Mouse (Mus musculus) cerebellum, adult 8-10 months (tissue): ENCODE data around the gene Tnfrsf25.

Experiments used
- DNase-seq: peaks from one replicate; pipeline ENCODE4 v3.0.0; 2022

Tnfrsf25 gene

GRCm38 (mm10) chr4:152124361-152124961, 8.7 kb downstream of the Tnfrsf25 start:
- no peak for DNase-seq

GRCm38 (mm10) chr4:152125161-152126025, 9.7 kb downstream of the Tnfrsf25 start:
- peak; percentile 36 for DNase-seq

DNA sequence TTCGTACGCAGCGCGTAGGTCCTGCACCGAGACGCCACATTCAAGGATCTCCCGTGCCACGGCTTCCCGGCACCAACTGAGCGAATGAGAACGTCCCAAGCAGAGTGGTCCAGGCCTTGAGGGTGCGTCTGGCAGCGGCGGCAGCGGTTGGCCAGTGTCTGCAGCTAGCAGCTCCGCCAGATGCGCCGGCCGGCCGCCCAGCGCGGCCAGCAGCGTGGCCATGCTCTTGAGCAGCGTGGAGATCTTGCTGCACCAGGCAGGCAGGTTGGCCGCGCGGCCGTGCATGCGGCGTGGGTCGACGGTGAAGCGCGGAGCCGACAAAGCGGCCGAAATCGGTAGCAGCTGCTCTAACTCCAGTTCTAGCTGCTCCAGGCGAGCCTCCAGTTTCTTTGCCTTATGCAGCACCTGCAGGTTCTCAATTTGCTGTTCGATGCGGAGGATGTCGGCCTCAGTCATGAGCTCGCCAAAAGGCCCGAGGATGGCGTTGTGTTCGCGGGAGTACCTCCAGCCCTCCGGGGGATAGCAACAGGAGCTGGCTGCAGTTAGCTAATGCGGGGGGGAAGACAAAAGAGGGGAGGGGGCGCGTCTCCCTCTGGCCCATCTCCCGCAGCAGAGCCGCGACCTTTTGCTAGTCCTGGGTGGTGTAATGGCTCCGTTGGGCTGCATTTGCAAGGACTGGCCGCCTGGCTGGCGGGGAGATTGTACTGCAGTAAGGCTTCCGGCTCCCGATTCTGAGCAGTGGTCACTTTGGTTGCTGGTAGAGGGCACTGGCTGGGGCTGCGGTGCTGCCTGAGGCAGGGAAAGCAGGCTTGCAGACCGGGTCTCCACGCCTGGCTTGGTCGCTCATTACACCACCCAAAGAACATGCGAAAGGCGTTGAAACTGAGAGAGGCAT, 10.5 kb downstream of the Tnfrsf25 start:
- no peak for DNase-seq

DNA sequence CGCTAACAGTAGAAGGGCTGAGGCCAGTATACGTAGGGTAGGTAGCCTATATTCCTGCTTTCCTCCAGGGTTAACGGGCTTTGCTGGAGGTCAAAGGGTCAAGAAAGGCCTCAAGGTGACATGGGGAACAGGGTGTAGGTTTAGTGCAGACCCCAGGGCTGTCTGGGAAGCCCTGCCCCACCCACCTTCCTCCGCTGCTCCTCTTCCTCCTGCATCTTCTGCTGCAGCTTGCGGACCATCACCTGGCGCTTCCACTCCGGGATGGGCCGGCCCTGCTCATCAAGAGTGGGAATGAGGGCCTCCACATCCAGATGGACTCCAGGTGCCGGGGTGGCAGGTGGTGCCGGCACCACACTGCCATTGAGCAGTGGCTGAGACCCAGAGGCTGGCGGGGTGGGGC, 12.2 kb downstream of the Tnfrsf25 start:
- no peak for DNase-seq

DNA sequence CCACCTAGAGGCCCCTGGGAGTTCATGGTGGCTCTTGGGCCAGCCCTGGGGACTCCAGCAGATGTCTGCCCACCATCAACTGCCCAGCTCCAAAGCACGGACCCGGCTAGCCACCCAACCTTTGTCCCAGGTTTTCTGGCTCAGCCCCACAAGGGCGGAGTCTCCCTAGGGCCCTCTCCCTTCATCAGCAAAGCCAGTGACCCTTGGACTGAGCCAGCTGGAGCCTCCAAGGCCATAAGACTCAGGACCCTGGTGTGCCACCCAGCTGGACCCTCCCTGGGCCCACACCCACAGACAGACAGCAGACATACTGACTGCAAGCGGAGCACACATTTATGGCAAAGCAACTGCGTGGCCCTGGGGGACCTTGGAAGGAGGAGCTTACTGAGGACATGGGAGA, 13.1 kb downstream of the Tnfrsf25 start:
- no peak for DNase-seq

GRCm38 (mm10) chr4:152129395-152129930, 13.7 kb downstream of the Tnfrsf25 start:
- no peak for DNase-seq

DNA sequence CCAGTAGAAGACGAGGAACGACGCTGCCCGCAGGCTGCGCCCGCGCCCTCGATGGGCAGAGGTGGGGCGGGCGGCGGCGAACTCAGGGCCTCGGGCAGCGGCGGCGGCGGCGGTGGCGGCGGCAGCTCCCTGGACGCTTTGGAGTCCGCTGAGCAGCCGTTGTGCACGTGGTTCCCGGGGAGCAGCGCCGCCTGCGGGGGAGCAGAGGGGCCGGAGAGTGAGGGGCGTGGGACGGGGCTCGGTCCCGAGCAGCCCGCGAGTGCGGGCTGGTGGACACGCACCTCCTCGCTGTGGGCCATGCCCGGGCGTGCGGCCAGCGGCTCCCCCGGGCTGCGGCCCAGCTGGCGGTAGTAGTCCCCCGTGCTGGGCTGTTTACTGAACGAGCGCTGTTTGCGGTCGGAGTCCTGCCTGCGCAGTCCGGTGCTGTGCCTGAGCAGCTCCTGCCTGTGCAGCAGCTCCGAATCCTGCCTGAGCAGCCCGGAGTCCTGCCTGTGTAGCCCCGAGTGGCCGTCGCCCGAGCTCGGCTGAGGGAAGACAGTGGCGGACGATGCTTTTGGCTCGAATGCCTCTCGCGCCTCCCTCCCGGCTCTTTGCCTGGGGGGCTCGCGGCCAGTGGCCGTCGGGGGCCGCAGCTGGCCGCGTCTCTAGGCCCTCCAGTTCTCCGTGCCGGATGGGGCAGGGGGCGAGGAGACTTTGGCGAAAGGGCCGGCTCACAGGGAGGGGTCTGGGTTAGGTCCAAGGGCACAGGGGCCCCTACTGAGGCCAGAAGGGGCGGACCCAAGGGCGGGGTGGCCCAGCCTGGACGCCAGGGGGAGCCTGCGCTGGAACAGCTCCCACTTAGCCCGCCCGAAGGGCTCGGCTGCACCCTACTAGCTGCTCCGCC, 15.3 kb downstream of the Tnfrsf25 start:
- DNase-seq: no peak

DNA sequence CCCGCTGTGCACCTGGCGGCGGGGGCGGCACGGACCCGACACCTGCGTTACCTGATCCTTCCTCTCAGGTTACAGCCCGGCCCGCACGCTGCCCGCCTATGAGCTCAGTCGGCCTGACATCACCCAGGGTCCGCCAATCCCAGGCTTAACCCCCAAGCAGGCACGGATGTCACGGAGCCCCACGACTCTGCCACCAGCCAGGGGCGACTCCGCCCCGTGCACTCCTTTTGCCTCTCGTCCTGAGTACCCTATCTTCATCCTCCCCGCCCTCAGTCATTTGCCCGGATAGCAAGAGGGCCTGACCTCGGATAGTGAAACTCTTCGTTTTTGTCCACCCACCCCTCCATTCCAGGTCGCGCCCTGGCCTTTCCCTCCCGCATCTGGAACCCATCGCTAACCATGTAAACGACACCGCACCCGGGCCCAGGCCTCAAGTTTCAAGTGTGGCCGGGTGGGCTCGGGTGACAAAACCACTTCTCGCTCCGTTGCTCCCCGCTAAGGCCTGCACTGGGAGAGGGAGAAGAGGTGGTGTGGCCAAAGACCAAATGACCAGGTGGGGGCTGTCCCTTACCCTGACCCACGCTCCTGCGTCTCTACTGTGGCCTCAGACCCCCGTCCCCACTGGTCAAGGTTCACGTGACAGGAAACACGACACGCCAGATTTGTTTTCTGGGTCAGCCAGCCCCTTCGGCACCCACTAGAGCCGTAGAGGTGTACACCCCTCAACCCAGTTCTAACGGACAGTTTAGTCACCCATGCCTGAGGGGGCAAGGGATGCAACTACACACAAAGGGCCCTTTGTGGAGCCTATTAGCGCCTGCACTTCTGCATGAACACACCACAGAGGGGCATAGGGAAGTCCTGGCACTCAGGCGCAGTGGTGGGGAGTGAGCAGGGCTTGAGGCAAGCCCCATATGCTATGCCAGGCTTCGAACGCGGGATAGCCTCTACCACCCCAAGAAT, 16.4 kb downstream of the Tnfrsf25 start:
- DNase-seq: no peak

DNA sequence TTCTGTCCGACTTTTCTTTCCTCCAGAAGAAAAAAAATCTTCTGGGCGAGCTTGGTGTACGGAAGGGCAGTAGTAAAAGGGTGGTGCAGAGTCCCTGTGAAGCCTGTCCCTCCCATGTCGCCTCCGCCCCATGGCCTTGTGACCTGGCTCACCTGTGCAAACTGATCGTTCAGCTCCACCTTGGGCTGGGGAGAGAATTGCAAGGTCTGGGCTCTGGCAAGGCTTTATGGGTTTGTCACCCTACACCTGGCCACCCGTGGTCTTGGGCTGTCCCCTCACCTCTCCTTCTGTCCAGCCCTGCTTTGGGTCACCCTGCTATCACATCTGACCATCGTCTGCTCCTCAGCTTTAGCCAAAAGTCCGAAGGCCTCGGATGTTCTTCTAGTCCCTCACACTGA, 17.0 kb downstream of the Tnfrsf25 start:
- DNase-seq: no peak

DNA sequence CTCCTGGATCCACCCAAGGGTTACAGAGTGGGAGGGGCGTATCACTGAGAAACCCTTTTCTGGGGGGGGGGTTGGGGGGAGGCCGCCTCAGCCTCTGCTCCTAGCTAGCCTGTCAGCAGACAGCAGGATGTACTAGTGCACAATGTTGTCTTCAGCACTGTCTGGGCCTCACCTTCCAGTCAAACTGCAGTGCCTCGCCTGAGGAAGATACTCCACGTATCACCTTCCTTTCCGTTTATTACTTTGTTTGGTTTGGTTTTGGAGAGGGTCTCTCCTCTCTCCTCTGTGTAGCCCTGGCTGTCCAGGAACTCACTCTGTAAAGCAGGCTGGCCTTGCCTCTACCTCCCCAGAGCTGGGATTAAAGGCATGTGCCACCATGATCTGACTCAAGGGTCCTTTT, 17.5 kb downstream of the Tnfrsf25 start:
- no peak for DNase-seq

GRCm38 (mm10) chr4:152134507-152134906, 18.8 kb downstream of the Tnfrsf25 start:
- no peak for DNase-seq

DNA sequence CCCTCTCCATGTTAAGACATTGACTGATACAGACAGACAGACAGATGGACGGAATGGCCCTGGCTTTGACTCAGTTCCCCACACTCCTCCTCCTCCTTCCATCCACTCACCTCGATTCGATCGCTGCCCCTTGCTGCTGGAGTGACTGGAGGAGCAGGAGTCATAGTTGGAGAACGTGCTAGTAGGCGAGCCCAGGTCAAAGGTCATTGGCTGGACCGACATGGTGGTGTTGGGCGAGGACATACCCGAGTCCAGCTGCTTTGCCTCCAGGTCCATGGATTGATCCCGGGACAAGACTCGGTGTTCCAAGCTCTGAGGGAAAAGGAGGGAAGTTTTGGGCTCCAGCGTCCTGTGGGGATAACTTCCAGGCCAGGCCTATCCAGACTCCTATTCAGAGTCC, 19.6 kb downstream of the Tnfrsf25 start:
- no peak for DNase-seq

GRCm38 (mm10) chr4:152136112-152136875, 20.6 kb downstream of the Tnfrsf25 start:
- DNase-seq: no peak

DNA sequence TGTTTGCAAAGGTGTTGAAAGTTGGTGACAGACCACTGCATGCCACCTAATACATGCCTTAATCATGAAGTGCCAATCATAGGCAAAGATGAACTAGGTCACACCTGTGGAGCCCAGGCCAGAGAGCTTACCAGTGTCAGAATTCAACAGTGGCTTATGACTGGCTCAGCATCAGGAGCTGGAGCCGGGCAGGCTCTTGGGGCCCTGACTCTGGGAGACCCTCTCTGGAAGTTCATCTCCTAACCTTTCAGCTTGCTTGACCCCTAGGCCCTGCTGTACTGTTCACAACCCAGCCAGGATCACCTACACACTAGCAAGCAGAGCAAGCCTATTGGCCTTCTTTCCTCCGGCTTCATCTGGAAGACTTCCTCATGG, 21.1 kb downstream of the Tnfrsf25 start:
- no peak for DNase-seq

DNA sequence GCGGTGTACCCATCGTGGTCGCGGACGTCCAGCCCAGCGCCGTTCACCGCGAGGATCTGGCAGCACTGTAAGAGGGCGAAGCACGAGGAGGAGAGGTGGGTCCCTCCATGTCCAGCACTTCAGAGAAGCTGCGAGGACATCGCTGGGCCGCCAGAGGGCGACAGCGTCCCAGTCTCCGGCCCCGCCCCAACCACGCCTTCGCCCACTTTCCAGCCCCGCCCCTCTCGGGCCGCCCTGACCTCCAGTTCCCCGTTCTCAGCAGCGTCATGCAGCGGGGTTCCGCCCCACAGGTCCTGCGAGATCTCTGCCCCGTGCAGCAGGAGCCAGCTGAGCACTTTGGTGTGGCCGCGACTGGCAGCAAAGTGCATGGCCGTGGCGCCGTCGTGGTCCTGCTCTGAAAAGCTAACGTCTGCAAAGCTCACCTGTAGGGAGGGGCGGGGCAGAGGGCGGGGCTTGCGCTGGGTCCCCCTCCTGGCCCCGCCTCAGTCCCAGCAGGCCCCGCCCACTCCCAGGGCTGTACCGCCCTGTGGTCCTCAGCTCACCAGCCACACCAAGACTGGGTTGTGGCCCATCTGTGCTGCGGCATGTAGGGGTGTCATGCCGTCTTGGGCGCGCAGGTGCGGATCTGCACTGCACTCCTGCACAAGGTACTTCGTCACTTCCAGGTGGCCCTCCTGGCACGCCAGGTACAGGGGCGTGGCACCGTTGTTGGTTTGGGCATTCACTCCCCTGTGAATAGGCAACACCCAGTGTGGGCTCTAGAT, 22.9 kb downstream of the Tnfrsf25 start:
- DNase-seq: peak; percentile 77

DNA sequence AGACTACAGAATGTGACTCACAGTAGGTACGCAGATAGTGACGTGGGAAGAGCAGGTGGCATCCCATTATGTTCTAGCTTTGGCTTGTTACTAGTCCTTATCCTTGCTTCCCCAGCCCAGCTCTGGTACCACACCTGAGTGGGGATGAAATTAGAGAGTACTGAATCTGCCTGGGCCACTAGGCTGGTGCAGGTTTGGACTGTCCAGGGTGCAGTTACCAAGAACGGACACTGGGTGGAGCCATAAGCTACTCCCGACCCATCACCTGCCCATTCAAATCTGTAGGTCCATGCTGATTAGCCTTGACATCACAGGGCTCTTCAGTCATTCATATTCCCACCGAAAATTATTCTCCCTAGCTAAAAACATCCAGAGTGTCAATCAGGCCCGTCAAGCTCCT, 24.7 kb downstream of the Tnfrsf25 start:
- no peak for DNase-seq

DNA sequence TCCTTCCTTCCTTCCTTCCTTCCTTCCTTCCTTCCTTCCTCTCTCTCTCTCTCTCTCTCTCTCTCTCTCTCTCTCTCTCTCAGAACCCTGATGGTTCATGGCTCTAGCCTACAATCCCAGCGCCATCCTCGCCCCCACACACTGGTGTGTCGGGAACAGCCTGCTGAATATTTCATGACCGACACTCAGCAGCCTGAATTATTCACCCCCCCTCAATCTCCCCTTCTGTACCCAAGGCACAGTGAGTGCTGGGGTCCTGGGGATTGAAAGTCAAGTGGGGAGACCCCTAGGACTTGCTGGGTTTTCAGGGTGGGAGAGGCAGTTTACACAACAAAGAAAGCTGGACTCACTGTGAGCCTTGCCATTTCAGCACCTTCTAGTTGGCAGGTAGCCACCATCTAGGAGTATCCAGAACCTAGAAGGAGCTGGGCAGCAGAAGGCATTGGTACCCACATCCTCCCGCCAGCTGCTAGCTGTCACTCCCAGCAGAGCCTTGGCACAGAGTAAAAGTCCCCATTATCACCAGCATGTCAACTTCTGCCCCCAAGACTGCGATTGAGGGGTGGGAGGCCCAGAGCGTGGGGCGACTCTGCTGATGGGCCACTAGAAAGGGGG, 25.9 kb downstream of the Tnfrsf25 start:
- DNase-seq: no peak

- DNase-seq: no peak
Observed at GRCm38 (mm10) chr4:152143632-152144031, 27.9 kb downstream of the Tnfrsf25 start.

DNA sequence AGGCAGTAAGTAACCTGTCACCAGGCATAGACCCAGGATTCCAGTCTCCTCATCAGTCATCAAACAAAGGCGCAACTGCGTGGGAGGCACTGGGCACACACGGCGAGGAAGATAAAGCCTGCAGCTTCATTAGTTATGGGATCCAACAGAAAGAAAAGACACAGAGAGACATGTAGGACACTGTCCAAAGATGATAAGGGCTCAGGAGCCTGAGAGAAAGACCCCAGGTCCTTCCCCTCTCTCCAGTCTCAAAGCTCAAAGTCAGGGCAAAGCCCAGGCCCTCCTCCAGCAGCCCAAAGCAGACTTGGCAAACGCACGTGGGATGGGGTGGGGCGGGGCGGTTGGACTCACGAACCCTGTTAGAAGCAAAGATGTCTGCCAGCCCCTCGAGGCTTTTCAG, 29.7 kb downstream of the Tnfrsf25 start:
- no peak for DNase-seq
